Mouse (Mus musculus) lung, postnatal 0 days (tissue): ENCODE measurements at regions not wholly inside any gene's neighbourhood (a gene's known extent, or its start where the extent isn't known, plus 50 kb on each side); places are given as distances from the start of the nearest gene placed in this dataset.

ENCODE experiments used
- ATAC-seq: fragments of 200-750 bp; cut with Nextera tagmentation; 2 replicates; pipeline ENCODE4 v1.8.0; 2017; ENCODE audit warnings: moderate library complexity
- DNase-seq: peaks from one replicate; pipeline ENCODE4 v3.0.0-alpha.2; 2016; ENCODE audit warnings: low spot score
- H3K27ac ChIP-seq: fragments of 300-500 bp; sonication (generic); 2 replicates; pipeline ENCODE4 v1.5.1; 2014; ENCODE audit warnings: antibody characterized with exemption, mild to moderate bottlenecking, low read length, mixed read lengths
- H3K27me3 ChIP-seq: fragments of 300-500 bp; sonication (generic); replicated peaks from 2 replicates; pipeline ENCODE4 v1.6.1; 2014; ENCODE audit warnings: low read length, mixed read lengths; ENCODE audit not compliant: insufficient read depth
- H3K36me3 ChIP-seq: fragments of 300-500 bp; sonication (generic); 2 replicates; pipeline ENCODE4 v1.6.1; 2014; ENCODE audit warnings: low read length, mixed read lengths; ENCODE audit not compliant: insufficient read depth
- H3K4me1 ChIP-seq: fragments of 300-500 bp; sonication (generic); 2 replicates; pipeline ENCODE4 v1.6.1; 2014; ENCODE audit warnings: antibody characterized with exemption, low read depth, low read length, mixed read lengths; ENCODE audit not compliant: insufficient read depth
- H3K4me2 ChIP-seq: fragments of 300-500 bp; sonication (generic); replicated peaks from 2 replicates; pipeline ENCODE4 v1.6.1; 2014; ENCODE audit warnings: low read depth, mild to moderate bottlenecking, low read length, moderate library complexity, mixed read lengths
- H3K4me3 ChIP-seq: fragments of 300-500 bp; sonication (generic); 2 replicates; pipeline ENCODE4 v1.5.1; 2014; ENCODE audit warnings: low read depth, low read length
- H3K9ac ChIP-seq: fragments of 300-500 bp; sonication (generic); replicated peaks from 2 replicates; pipeline ENCODE4 v1.6.1; 2014; ENCODE audit warnings: low read depth, mild to moderate bottlenecking
- H3K9me3 ChIP-seq: fragments of 300-500 bp; sonication (generic); 2 replicates; pipeline ENCODE4 v1.6.1; 2016; ENCODE audit warnings: low read length, mixed read lengths
- CTCF ChIP-seq: IDR thresholded peaks from 2 replicates; pipeline ENCODE4 v1.5.1; 2016; ENCODE audit warnings: antibody characterized with exemption, mild to moderate bottlenecking
- EP300 ChIP-seq: IDR thresholded peaks from 2 replicates; pipeline ENCODE4 v1.6.1; 2016; ENCODE audit warnings: antibody characterized with exemption, mild to moderate bottlenecking, control low read depth
- WGBS: fragments of 180-500 bp; shearing (Covaris S2); extraction: QIAGEN DNeasy Blood & Tissue Kit; methylation state at CpG from one replicate; pipeline ENCODE4 v1.1.7; 2014; 5-methylcytosine and 5-hydroxymethylcytosine counted together

DNA sequence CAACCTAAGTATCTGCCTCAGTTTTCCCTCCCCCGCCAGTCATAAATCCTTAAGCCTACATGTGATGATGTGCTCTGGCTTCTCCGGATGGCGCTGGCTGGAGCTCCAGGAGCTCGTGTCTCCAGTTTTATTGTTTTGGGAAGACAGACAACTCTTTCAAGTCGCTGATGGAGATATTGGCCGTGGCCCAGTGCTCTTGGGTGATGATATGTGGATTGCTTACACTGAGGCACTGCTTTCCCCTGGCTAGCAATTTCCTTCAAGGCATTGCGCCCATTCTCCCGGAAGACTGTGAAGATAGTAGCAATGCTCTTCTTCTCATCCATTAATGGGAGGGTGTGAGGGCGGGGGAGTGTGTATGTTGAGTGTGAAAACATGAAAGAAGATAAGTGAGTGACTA, 287.1 kb downstream of the Mtx2 start:
- Histone ChIP-seq H3K27ac (no peak overlapping the region), H3K36me3 (no peaks in the 10 kb centered on the region), H3K9me3 (no peaks in the 10 kb centered on the region), H3K4me1 (no peaks in the 10 kb centered on the region), H3K9ac (no peak overlapping the region), H3K4me2 (no peak overlapping the region), H3K27me3 (no peaks in the 10 kb centered on the region), H3K4me3 (no peak overlapping the region)
- no peak for DNase-seq
- TF ChIP-seq CTCF, result no peak
- no peak for TF ChIP-seq EP300
- ATAC-seq, result no peak
- WGBS, result 76% methylated on average over 9 of the region's 9 CpGs

DNA sequence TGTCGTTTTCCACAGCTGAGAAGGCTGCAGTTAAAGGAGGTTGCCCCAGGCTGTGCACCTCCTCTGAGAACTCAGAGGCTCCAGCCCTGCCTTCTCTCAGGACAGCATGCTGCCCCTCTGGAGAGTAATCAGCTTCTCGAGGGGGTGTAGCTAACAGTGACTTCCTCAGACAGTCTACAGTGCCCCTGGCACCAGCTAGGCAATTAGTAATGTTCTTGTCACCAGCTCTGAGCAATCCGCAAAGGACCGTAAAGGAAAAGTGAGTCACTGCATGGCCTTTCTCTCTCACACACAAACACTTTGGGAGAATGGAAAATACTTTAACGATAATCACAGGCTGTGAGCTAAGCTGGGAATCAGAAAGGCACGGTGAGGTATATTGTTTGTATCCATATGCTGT, 288.8 kb downstream of the Mtx2 start:
- TF ChIP-seq EP300 (no peak), CTCF (no peak)
- DNase-seq (no peak), ATAC-seq (no peak)
- Histone ChIP-seq H3K4me3 (no peak overlapping the region), H3K27me3 (no peaks in the 10 kb centered on the region), H3K4me1 (no peaks in the 10 kb centered on the region), H3K9me3 (no peaks in the 10 kb centered on the region), H3K4me2 (no peak overlapping the region), H3K36me3 (no peaks in the 10 kb centered on the region), H3K9ac (no peak overlapping the region), H3K27ac (no peak overlapping the region)
- 41% methylated on average over 6 of the region's 6 CpGs for WGBS

DNA sequence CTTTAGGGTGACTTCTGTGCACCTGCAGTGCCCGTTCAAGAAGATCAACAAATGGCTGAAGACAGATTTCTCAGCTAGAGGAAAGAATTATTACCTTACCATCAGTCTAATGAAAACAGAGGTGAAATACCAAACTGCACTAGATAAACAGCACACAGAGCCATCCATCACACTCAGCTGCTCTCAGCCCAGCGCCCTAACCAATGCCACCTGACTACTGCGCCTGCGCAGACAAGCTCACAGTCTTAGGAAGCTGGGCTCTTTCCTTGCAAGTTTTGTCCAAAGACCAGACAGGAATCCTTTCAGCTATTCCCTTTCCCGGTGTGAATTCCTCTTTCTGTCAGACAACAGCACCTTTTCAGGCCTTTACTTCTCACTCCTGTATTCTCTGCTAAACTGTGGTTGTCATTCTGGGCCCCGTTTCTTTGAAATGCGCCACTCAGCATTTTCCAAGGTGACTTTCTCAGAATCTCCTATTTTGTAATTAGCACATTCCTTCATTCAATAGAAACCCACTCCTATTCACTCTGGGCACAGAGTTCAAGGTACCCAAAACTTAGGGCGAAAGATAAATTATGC, 292.8 kb downstream of the Mtx2 start:
- Histone ChIP-seq H3K36me3 (no peaks in the 10 kb centered on the region), H3K9me3 (no peaks in the 10 kb centered on the region), H3K4me1 (no peaks in the 10 kb centered on the region), H3K27me3 (no peaks in the 10 kb centered on the region), H3K4me3 (no peak overlapping the region), H3K9ac (no peak overlapping the region), H3K27ac (no peak overlapping the region), H3K4me2 (no peak overlapping the region)
- TF ChIP-seq EP300, result no peak
- no peak for TF ChIP-seq CTCF
- DNase-seq, result no peak
- 58% methylated on average over 8 of the region's 8 CpGs for WGBS
- no peak for ATAC-seq

DNA sequence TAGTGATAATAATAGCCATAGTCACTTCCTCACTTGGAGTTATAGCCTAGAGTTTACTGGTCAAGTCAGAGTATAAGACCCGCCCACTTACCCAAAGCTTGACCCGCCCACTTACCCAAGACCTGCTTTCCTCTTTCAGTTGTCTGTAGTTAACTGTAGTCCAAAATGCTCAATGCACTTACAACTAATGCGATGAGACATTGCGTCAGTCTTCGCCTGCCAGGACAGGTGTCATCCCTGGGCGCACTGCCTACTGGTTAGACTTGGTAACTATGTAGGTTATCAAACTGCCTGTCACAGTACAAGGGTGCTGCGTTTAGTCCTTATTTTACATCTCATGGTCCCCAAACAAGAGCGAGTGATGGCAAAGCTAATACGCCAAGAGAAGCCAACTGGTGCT, 294.0 kb downstream of the Mtx2 start:
- Histone ChIP-seq H3K27ac (no peak overlapping the region), H3K4me2 (no peak overlapping the region), H3K9ac (no peak overlapping the region), H3K27me3 (no peaks in the 10 kb centered on the region), H3K9me3 (no peaks in the 10 kb centered on the region), H3K4me1 (no peaks in the 10 kb centered on the region), H3K36me3 (no peaks in the 10 kb centered on the region), H3K4me3 (no peak overlapping the region)
- 91% methylated on average over 9 of the region's 9 CpGs for WGBS
- no peak for TF ChIP-seq EP300
- no peak for TF ChIP-seq CTCF
- DNase-seq (no peak), ATAC-seq (no peak)

DNA sequence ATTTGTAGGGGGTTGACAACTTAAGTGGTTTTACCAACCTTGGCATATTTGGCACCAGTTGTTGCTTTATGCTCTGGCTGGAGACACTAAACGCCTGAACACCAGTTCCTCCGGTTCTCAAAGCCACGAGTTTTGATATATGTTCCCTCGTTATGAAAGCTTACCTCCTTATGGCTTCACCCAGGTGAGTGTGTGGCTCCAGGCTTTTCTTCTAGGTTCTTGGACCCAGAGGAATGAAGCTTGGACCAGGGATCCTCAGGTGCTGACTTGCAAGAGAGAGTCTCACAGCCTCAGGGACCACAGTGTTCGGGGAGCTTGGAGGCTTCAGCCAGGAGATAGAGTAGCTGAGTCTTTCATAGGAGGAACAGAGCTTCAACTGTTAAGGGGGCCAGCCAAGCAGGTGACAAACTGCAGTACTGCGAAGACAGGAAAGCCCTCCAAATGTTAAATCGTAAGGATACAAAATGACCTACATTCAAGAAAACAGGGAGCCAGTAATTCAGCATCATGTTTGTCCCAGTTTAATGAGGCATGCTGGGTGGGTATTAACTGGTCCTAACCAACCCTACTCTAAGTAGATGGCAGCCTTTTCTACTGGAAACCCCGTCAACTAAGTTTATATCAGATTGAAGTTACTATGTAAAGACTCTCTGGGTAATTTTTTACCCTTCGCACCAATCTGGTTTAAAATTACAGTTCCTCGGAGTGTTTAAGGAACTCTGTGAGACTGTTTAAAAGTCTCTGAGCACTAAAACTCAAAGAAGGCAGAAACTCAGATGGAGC, 307.9 kb downstream of the Mtx2 start:
- H3K9ac ChIP-seq, result no peak overlapping the region
- H3K4me3 ChIP-seq, result no peak overlapping the region
- peaks cover 23% of the 10 kb centered on the region; the same call in 1 of the 2 replicates for H3K27me3 ChIP-seq
- 74% methylated on average over 10 of the region's 10 CpGs for WGBS
- no peak overlapping the region for H3K4me2 ChIP-seq
- DNase-seq (no peak), ATAC-seq (no peak)
- no peaks in the 10 kb centered on the region for H3K9me3 ChIP-seq
- no peak overlapping the region for H3K27ac ChIP-seq
- no peak for TF ChIP-seq CTCF
- no peak for TF ChIP-seq EP300
- no peaks in the 10 kb centered on the region for H3K36me3 ChIP-seq
- 0 out of 2 replicates have a peak, but pooled peaks cover 6% of the 10 kb centered on the region for H3K4me1 ChIP-seq

DNA sequence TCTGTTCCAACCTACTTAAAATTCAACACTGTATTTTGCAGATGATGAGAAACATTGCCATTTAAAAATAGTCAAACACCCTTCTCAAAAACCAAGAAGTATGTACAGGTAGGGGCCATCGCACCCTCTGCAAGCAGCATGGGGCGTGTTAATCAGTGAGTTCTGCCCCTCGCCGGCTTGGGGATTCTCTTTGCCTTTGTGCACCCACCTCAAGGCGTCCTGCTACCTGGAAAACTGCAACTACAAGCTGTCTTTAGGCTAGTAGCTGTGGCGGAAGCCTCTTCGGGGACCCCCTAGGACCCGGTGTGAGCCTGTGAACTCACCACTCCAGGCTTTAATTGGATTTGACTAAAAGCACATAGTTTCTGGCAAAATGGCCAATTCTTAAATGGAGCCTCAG, 311.0 kb downstream of the Mtx2 start:
- no peak overlapping the region for H3K27ac ChIP-seq
- H3K4me2 ChIP-seq, result no peak overlapping the region
- no peaks in the 10 kb centered on the region for H3K36me3 ChIP-seq
- TF ChIP-seq EP300, result no peak
- TF ChIP-seq CTCF, result no peak
- ATAC-seq (no peak), DNase-seq (no peak)
- 26% methylated on average over 8 of the region's 8 CpGs for WGBS
- H3K9me3 ChIP-seq, result no peaks in the 10 kb centered on the region
- H3K27me3 ChIP-seq, result peaks cover 44% of the 10 kb centered on the region
- H3K4me1 ChIP-seq, result 0 out of 2 replicates have a peak, but pooled peaks cover 6% of the 10 kb centered on the region
- H3K4me3 ChIP-seq, result no peak overlapping the region
- no peak overlapping the region for H3K9ac ChIP-seq
